Mouse (Mus musculus) midbrain, embryonic 13.5 days (tissue): ENCODE results near the gene Pglyrp1. TPM values are rescaled to one million over a fixed set of nuclear protein-coding genes. Genes with fewer than 3 reads are reported as not detected.

Source experiments
- ATAC-seq: fragments of 200-750 bp; cut with Nextera tagmentation; 2 replicates; pipeline ENCODE4 v1.8.0; 2017; ENCODE audit warnings: mild to moderate bottlenecking, moderate TSS enrichment, moderate library complexity
- H3K27ac ChIP-seq: fragments of 300-500 bp; sonication (generic); 2 replicates; pipeline ENCODE4 v1.5.1; 2015; ENCODE audit warnings: inconsistent platforms, mild to moderate bottlenecking, moderate library complexity
- H3K27me3 ChIP-seq: fragments of 300-500 bp; sonication (generic); 2 replicates; pipeline ENCODE4 v1.6.1; 2015; ENCODE audit warnings: mild to moderate bottlenecking, inconsistent platforms
- H3K36me3 ChIP-seq: fragments of 300-500 bp; sonication (generic); 2 replicates; pipeline ENCODE4 v1.6.1; 2015; ENCODE audit warnings: mild to moderate bottlenecking, inconsistent platforms
- H3K4me1 ChIP-seq: fragments of 300-500 bp; sonication (generic); replicated peaks from 2 replicates; pipeline ENCODE4 v1.6.1; 2015; ENCODE audit warnings: inconsistent platforms
- H3K4me2 ChIP-seq: fragments of 300-500 bp; sonication (generic); replicated peaks from 2 replicates; pipeline ENCODE4 v1.6.1; 2015; ENCODE audit warnings: moderate library complexity, mild to moderate bottlenecking, inconsistent platforms
- H3K4me3 ChIP-seq: fragments of 300-500 bp; sonication (generic); replicated peaks from 2 replicates; pipeline ENCODE4 v1.5.1; 2015; ENCODE audit warnings: mild to moderate bottlenecking, inconsistent platforms
- H3K9ac ChIP-seq: fragments of 300-500 bp; sonication (generic); replicated peaks from 2 replicates; pipeline ENCODE4 v1.6.1; 2015; ENCODE audit warnings: mild to moderate bottlenecking, inconsistent platforms
- H3K9me3 ChIP-seq: fragments of 300-500 bp; sonication (generic); 2 replicates; pipeline ENCODE4 v1.6.1; 2016; ENCODE audit warnings: mild to moderate bottlenecking, inconsistent platforms
- WGBS: fragments of 180-500 bp; shearing (Covaris S2); methylation state at CpG from one replicate; pipeline ENCODE4 v1.1.7; 2015; 5-methylcytosine and 5-hydroxymethylcytosine counted together
- polyA plus RNA-seq: library from polyadenylated mRNA; unstranded; fragments of >200 nt; fragmentation: Nextera tagmentation; extraction: Ambion mirVana; gene quantifications from 2 replicates; pipeline ENCODE4 v1.2.1, GENCODE M21; 2015

Pglyrp1 gene
- polyA plus RNA-seq, 1 experiment from 2014 or later = 12.8 TPM

DNA sequence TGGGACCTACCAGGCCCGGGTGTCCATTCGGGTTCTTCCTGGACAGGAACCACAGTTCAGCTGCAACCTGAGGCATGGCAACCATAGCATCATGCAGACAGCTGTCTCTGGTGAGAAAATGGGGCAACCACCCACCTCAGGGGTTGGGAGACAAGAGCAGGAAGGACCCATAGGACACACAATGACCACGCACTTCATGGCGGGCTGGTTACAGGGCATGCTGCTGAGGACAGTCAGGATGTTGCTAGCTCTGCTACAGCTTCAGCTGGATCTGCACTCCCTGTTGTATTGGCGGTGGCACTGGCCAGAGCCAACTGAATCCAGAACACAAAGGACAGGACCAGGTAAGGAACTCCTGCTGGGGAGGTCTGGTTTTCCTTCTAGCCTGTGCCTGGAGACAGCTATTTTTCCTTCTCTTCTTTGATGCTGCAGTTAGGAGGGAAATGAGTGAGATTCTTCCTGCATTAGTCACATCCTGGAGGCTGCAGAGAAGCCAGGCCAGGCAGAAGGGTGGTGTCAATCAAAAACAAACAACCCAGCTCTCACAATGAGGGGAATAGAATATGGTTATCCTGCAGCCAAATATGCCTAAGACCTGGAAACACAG, 12.7 kb upstream of the Pglyrp1 start:
- Histone ChIP-seq H3K27me3 (no peaks in the 10 kb centered on the region), H3K27ac (no peak overlapping the region), H3K4me2 (no peak overlapping the region), H3K4me3 (no peak overlapping the region), H3K9ac (no peak overlapping the region), H3K9me3 (no peaks in the 10 kb centered on the region), H3K4me1 (no peaks in the 10 kb centered on the region), H3K36me3 (no peaks in the 10 kb centered on the region)
- no peak for ATAC-seq
- 76% methylated on average over 5 of the region's 5 CpGs for WGBS

DNA sequence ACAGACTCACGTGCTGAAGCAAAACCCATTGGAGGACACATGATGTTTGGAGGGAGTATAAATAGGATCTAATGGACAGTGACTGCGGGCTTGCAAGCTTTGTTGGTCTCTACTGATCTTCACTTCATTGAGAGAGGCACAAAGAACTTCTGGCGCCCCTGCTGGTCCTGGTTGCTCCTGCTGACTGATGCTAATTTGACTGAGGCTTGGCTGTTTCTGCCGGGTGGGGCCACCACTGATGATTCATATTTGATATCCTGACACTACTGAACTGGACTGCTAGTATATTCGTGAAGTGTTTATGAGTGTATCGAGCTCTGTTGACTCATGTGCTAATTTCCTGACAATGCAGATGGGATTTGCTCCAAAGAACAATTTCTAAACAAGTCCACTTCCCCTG, 8.3 kb upstream of the Pglyrp1 start:
- H3K4me1 ChIP-seq = no peaks in the 10 kb centered on the region

DNA sequence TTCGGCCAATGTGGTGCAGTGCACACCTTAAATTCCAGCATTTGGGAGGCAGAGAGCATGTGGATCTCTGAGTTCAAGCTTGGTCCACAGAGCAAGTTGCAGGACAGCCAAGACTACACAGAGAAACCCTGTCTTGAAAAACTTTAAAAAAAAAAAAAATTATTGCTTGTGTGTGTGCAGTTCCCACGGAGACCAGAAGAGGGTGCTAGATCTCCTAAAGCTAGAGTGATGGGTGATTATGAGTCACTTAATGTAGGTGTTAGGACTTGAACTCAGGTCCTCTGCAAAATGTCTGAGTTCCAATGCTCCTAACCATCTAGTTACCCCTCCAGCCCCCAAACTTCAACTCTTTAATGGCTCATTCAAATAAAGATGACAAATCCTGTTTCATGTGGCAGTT, 2.6 kb upstream of the Pglyrp1 start:
- H3K4me2 ChIP-seq = no peak overlapping the region
- no peaks in the 10 kb centered on the region for H3K36me3 ChIP-seq
- H3K27ac ChIP-seq = no peak overlapping the region
- H3K9ac ChIP-seq = no peak overlapping the region
- WGBS = 88% methylated on average over 2 of the region's 2 CpGs
- no peak overlapping the region for H3K4me3 ChIP-seq
- H3K4me1 ChIP-seq = no peaks in the 10 kb centered on the region
- 0 out of 2 replicates have a peak, but pooled peaks cover 6% of the 10 kb centered on the region for H3K9me3 ChIP-seq
- H3K27me3 ChIP-seq = no peaks in the 10 kb centered on the region
- no peak for ATAC-seq

More for the DNA sequence above, 8.3 kb upstream of the Pglyrp1 start:
- no peak for ATAC-seq
- no peaks in the 10 kb centered on the region for H3K36me3 ChIP-seq
- no peak overlapping the region for H3K9ac ChIP-seq
- no peak overlapping the region for H3K4me2 ChIP-seq
- 0 out of 2 replicates have a peak, but pooled peaks cover 4% of the 10 kb centered on the region for H3K9me3 ChIP-seq
- no peaks in the 10 kb centered on the region for H3K27me3 ChIP-seq
- H3K27ac ChIP-seq = no peak overlapping the region
- H3K4me3 ChIP-seq = no peak overlapping the region
- WGBS = 89% methylated on average over 6 of the region's 6 CpGs

DNA sequence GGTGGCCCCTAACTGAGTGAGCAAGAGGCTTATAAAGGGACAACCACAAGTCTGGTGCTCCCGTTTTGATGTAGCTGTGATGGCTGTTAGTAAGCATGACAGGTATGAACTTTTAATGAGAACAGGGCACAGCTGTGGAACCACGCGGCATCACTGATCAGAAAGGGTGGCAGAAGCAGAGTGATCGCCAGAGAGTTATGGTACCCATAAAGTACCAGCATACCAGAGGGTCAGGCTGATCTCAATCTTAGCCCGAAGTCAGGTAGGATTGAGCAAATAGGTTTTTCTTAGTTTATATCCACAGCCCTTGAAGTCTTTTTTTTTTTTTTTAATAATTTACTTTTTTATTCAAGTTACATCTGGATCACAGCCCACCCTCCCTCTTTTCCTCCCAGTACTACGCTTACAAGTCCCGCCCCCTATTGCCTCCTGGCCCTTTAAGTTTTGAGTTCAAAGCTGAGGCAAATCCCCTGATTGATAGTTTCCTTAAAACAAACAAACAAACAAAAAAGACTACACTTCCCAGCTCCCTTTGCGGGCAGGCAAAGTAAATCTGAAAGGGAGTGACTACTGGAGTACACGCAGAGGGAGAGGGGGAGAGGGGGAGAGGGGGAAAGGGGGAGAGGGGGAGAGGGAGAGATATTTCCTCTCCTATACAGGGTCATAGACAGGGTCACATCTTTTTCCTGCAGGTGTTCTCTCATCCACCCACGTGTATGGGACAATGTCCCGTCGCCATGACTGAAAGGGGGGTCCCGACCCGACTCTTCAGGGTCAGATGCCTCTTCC, 1.1 kb downstream of the Pglyrp1 start:
- Histone ChIP-seq H3K4me1 (no peaks in the 10 kb centered on the region), H3K4me2 (peak overlapping the region; percentile 73), H3K27me3 (no peaks in the 10 kb centered on the region; the same call in 1 of the 2 replicates), H3K9me3 (0 out of 2 replicates have a peak, but pooled peaks cover 3% of the 10 kb centered on the region), H3K36me3 (no peaks in the 10 kb centered on the region), H3K9ac (peak overlapping the region; percentile 59), H3K4me3 (peak overlapping the region; percentile 43), H3K27ac (no peak overlapping the region)
- WGBS = 34% methylated on average over 13 of the region's 14 CpGs
- peak; percentile 73 for ATAC-seq

DNA sequence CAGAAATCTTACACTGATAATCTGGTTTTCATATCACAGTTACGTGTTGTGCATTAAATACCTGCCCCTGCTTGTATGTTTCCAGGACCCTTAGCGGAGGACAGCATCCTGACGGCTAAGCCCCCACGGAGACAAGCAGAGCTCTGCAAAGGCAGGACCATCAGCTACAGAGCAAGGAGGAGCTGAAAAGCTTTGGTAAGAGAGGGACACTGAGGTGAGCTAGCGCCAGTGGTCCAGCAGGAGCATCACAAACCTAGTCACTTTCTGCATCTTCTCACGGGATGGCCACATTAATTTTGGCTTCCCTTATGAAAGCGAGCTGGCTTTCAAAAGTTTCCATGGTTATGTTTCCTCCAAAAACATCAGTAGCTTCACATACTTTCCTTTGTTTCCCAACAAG, 1.7 kb downstream of the Pglyrp1 start:
- Histone ChIP-seq H3K4me3 (peak overlapping the region; percentile 43), H3K27me3 (no peaks in the 10 kb centered on the region; the same call in 1 of the 2 replicates), H3K9me3 (0 out of 2 replicates have a peak, but pooled peaks cover 3% of the 10 kb centered on the region), H3K4me1 (no peaks in the 10 kb centered on the region), H3K36me3 (no peaks in the 10 kb centered on the region), H3K9ac (peak overlapping the region; percentile 59), H3K27ac (no peak overlapping the region), H3K4me2 (peak overlapping the region; percentile 73)
- under 1% methylated on average over 7 of the region's 7 CpGs for WGBS
- peak; percentile 81 for ATAC-seq

DNA sequence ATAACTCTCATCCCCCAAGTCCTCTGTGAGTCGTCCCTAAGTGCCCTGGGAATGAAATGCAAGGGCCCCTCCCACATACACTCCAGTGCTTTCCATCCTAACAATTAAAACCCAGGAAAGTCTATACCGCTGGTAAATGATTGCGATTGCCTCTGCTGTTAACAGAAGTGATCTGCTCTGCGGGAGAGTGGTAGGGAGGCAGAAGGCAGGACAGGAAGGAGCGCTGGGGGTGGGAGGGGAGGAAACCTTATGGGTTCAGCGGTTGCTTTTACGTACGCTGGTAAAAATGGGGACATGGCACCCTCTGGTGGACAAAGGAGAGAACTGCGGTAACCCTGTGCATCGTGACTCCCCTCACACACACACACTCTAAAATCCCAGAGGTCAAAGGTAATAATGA, 2.1 kb downstream of the Pglyrp1 start:
- Histone ChIP-seq H3K9ac (peak overlapping the region; percentile 59), H3K27me3 (no peaks in the 10 kb centered on the region; the same call in 1 of the 2 replicates), H3K27ac (no peak overlapping the region), H3K4me3 (peak overlapping the region; percentile 43), H3K4me2 (peak overlapping the region; percentile 73), H3K9me3 (0 out of 2 replicates have a peak, but pooled peaks cover 3% of the 10 kb centered on the region), H3K4me1 (no peaks in the 10 kb centered on the region), H3K36me3 (no peaks in the 10 kb centered on the region)
- WGBS = under 1% methylated on average over 10 of the region's 10 CpGs
- peak; percentile 86 for ATAC-seq

DNA sequence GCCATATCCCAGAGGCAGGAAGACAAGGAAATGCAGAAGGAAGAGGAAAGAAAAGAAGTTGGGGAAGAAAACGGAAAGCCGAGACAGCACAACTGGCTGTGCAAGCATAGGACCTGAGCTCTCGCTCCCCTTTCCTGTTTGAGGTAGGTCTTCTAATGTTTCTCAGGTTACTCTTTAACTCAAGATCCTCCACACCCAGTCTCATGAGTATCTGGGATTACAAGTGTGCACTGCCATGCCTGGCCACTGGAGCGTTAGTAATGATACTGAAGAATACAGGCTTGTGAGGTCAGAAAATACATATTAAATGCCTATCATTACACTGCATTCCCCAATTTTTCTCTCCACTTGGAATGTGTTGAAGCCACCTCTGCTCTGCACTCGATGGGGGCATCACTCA, 4.2 kb downstream of the Pglyrp1 start:
- Histone ChIP-seq H3K4me2 (no peak overlapping the region), H3K4me1 (no peaks in the 10 kb centered on the region), H3K27me3 (no peaks in the 10 kb centered on the region; the same call in 1 of the 2 replicates), H3K36me3 (no peaks in the 10 kb centered on the region), H3K9me3 (no peaks in the 10 kb centered on the region), H3K4me3 (no peak overlapping the region), H3K9ac (no peak overlapping the region), H3K27ac (no peak overlapping the region)
- WGBS = 89% methylated on average over 5 of the region's 5 CpGs
- no peak for ATAC-seq

DNA sequence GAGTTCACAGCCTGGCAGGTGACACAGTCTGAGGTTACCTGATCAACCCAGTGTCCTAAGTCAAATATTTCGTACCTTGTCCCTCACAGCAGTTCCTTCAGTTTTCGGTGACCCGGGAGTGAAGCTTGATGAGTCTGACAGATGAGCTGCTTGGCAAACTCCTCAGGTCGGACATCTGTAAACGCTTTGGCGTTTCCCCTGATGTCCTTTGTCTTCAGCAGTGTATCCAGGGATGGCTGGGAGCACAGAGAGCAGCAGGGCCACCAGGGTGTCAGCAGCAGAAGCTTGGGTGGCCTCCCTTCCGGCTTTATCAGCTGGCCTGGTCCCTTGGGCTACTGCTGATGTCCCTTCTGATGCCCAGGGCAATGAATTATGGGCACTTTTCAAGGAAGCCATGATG, 7.6 kb downstream of the Pglyrp1 start:
- no peak overlapping the region for H3K27ac ChIP-seq
- ATAC-seq = no peak
- H3K27me3 ChIP-seq = no peaks in the 10 kb centered on the region; the same call in 1 of the 2 replicates
- 75% methylated on average over 7 of the region's 7 CpGs for WGBS
- H3K4me2 ChIP-seq = no peak overlapping the region
- no peaks in the 10 kb centered on the region for H3K9me3 ChIP-seq
- H3K36me3 ChIP-seq = no peaks in the 10 kb centered on the region
- H3K9ac ChIP-seq = no peak overlapping the region
- H3K4me3 ChIP-seq = no peak overlapping the region
- H3K4me1 ChIP-seq = no peaks in the 10 kb centered on the region

DNA sequence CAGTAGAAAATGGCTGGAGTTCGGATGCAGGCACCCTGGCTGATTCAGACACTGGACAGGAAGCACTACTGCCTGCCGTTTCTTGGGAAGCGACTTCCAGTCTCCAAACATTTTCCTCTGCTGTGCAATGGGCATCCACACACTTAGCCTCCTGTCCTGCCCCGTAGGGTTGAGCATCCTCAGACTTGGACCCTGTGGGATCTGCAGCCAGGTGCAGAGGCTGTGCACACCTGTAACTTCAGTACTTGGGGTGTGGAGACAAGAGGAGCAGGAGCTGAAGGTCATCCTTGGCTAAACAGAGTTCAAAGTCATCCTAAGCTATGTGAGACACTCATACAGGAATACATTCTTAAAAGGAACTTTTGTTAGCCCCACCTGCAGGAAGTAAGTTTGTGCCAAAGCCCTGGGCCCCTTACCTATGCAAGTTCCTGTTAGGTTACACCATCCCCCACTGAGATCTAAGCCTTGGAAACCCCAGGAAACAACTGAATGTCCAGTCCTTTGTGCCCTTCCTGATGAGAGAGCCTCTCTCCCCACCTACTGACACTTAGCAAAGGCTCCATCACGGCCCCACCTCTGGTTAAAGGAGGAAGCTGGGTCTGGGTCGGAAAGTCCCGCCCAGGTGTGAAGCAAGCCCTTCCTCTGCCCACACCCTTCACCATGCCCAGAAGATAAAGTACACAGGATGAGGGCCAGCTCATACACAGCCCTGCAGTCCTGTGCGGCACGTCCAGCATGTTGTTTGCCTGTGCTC, 13.0 kb downstream of the Pglyrp1 start:
- no peaks in the 10 kb centered on the region for H3K27me3 ChIP-seq
- no peak for ATAC-seq
- no peak overlapping the region for H3K4me2 ChIP-seq
- H3K4me3 ChIP-seq = no peak overlapping the region
- no peaks in the 10 kb centered on the region for H3K4me1 ChIP-seq
- H3K36me3 ChIP-seq = no peaks in the 10 kb centered on the region
- no peaks in the 10 kb centered on the region for H3K9me3 ChIP-seq
- no peak overlapping the region for H3K9ac ChIP-seq
- no peak overlapping the region for H3K27ac ChIP-seq
- 72% methylated on average over 9 of the region's 9 CpGs for WGBS

DNA sequence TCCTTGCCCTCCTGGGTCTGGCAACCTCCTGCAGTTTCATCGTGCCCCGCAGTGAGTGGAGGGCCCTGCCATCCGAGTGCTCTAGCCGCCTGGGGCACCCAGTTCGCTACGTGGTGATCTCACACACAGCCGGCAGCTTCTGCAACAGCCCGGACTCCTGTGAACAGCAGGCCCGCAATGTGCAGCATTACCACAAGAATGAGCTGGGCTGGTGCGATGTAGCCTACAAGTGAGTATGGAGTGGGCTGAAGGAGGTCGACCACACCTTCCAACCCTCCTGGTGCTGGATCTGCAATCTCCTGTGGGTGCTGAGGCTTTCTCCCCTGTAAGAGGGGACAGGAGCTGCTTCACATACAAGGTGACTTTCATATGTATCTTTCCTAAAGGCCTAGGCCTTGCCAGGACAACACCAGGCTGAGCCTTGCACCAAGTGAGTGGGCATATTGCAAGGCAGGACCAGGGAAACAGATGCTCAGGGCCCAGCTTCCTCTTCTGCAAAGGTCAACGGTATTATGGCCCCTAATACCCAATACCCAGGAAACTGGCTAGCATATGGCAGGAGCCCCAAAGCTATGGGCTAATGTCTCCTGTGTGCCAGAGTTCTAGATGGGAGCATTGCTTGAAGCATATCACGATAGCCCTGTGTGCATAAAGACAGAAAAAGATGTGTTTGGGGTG, 13.8 kb downstream of the Pglyrp1 start:
- Histone ChIP-seq H3K4me1 (no peaks in the 10 kb centered on the region), H3K4me3 (no peak overlapping the region), H3K27ac (no peak overlapping the region), H3K27me3 (no peaks in the 10 kb centered on the region), H3K36me3 (no peaks in the 10 kb centered on the region), H3K9ac (0 out of 2 replicates have a peak overlapping the region, but pooled peaks have one; percentile 6), H3K9me3 (no peaks in the 10 kb centered on the region), H3K4me2 (no peak overlapping the region)
- 71% methylated on average over 13 of the region's 13 CpGs for WGBS
- no peak for ATAC-seq

DNA sequence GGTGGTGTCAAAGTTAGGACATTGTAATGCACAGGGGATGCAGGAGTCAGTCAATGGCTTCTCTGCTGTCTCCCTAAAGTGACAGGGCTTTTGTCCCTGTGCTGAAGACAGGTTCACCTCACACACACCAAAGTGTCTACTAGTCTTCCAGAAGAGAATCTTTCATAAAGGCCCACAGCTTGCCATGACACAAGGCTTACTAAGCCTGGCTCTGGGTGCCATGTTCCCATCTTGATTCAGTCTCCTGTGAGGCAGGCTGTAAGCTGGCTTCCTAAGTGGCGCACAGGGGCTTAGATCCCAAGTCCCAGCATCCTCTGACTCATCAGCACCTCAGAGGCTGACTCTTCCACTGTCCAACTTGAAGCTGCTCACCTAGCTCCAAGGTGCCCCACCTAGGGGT, 15.8 kb downstream of the Pglyrp1 start:
- Histone ChIP-seq H3K36me3 (no peaks in the 10 kb centered on the region), H3K9me3 (no peaks in the 10 kb centered on the region), H3K27me3 (no peaks in the 10 kb centered on the region), H3K4me3 (no peak overlapping the region), H3K27ac (no peak overlapping the region), H3K9ac (no peak overlapping the region), H3K4me1 (0 out of 2 replicates have a peak, but pooled peaks cover 2% of the 10 kb centered on the region), H3K4me2 (no peak overlapping the region)
- no peak for ATAC-seq
- 93% methylated on average over 1 of the region's 1 CpGs for WGBS
